Mouse (Mus musculus): ENCODE results near the gene Bcl6.

The Bcl6 gene

GRCm38 (mm10) chr16:23972901-23973300 is 15.8 kb downstream of the Bcl6 start:
- no peak for DNase-seq

- no peak for DNase-seq
Observed at GRCm38 (mm10) chr16:23972126-23972740, 16.4 kb downstream of the Bcl6 start.

GRCm38 (mm10) chr16:23969919-23970318 is 18.7 kb downstream of the Bcl6 start:
- DNase-seq, result no peak

- DNase-seq, result no peak
Observed at GRCm38 (mm10) chr16:23968888-23969287, 19.8 kb downstream of the Bcl6 start.

GRCm38 (mm10) chr16:23967301-23967700 is 21.4 kb downstream of the Bcl6 start:
- DNase-seq, result no peak

- DNase-seq, result no peak
Observed at GRCm38 (mm10) chr16:23966066-23966465, 22.6 kb downstream of the Bcl6 start.

GRCm38 (mm10) chr16:23964706-23965367 is 23.8 kb downstream of the Bcl6 start:
- DNase-seq, result no peak

- DNase-seq, result no peak
Observed at GRCm38 (mm10) chr16:23963896-23964668, 24.6 kb downstream of the Bcl6 start.

- no peak for DNase-seq
Observed at GRCm38 (mm10) chr16:23962401-23962800, 26.3 kb downstream of the Bcl6 start.

- no peak for DNase-seq
Observed at GRCm38 (mm10) chr16:23958938-23959337, 29.7 kb downstream of the Bcl6 start.

- no peak for DNase-seq
Observed at GRCm38 (mm10) chr16:23953959-23954260, 34.7 kb downstream of the Bcl6 start.

GRCm38 (mm10) chr16:23953189-23953958 is 35.3 kb downstream of the Bcl6 start:
- no peak for DNase-seq

GRCm38 (mm10) chr16:23952101-23952727 is 36.4 kb downstream of the Bcl6 start:
- DNase-seq, result no peak

- DNase-seq, result no peak
Observed at GRCm38 (mm10) chr16:23947654-23948053, 41.0 kb downstream of the Bcl6 start.

GRCm38 (mm10) chr16:23944801-23945200 is 43.9 kb downstream of the Bcl6 start:
- DNase-seq, result no peak

- DNase-seq, result no peak
Observed at GRCm38 (mm10) chr16:23934397-23934796, 54.3 kb downstream of the Bcl6 start.

- no peak for DNase-seq
Observed at GRCm38 (mm10) chr16:23932294-23932693, 56.4 kb downstream of the Bcl6 start, which contains the start of gene Rtp2. Gene Rtp2 (minus strand): TSS chr16:23932394.

GRCm38 (mm10) chr16:23931275-23931674 is 57.4 kb downstream of the Bcl6 start:
- no peak for DNase-seq

GRCm38 (mm10) chr16:23930426-23931073 is 58.1 kb downstream of the Bcl6 start:
- DNase-seq, result no peak

- no peak for DNase-seq
Observed at GRCm38 (mm10) chr16:23927301-23928114, 61.1 kb downstream of the Bcl6 start.

- no peak for DNase-seq
Observed at GRCm38 (mm10) chr16:23922906-23923305, 65.7 kb downstream of the Bcl6 start.

Data from cerebellum, adult 11 months (tissue).